Mouse (Mus musculus) left cerebral cortex, postnatal 10 days (tissue): ENCODE data around the gene Nup93. TPM values are rescaled to one million over a fixed set of nuclear protein-coding genes. Genes with fewer than 3 reads are reported as not detected.

ENCODE experiments used
- DNase-seq, 2 experiments: peaks; one replicate each; pipeline ENCODE4 v3.0.0; 2021 to 2022; ENCODE audit warnings: low spot score in 2 of 2, mixed read lengths in 1 of 2; ENCODE audit errors: extremely low spot score in 1 of 2
- intact Hi-C: fragments of 180-260 bp; cut with DNase I; formaldehyde crosslinking; loops from one replicate; pipeline ENCODE4 v1.15.1; 2025
- total RNA-seq, 2 experiments: library from RNA; stranded (reverse); gene quantifications; 2 replicates each; pipeline ENCODE4 v1.2.3; 2021

Gene Nup93
- total RNA-seq, 2 experiments from 2014 or later, result 49.1 to 51.0 TPM

- no peak for DNase-seq
- intact Hi-C loops, result no loop called here
These were observed 35.6 kb downstream of the Nup93 start for GRCm38 (mm10) chr8:94249836-94250435.

DNA sequence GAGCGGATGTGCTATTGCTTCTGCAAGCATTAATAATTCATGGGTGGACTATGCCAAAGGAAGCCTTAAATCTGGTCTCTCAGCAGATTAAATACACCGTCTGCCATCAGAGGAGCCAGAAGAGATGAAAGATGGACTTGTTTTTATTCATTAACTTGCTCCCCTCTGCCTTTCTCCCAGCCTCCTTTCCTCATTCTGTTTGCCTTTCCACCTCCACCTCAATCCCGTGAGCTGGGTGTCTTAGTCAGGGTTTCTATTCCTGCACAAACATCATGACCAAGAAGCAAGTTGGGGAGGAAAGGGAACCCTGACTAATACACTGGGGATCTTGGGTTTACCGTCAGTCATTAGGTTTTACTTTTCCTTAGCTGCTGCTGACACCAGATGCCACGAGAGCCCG is 44.5 kb downstream of the Nup93 start:
- no peak for DNase-seq
- intact Hi-C loops, result no loop called here

DNA sequence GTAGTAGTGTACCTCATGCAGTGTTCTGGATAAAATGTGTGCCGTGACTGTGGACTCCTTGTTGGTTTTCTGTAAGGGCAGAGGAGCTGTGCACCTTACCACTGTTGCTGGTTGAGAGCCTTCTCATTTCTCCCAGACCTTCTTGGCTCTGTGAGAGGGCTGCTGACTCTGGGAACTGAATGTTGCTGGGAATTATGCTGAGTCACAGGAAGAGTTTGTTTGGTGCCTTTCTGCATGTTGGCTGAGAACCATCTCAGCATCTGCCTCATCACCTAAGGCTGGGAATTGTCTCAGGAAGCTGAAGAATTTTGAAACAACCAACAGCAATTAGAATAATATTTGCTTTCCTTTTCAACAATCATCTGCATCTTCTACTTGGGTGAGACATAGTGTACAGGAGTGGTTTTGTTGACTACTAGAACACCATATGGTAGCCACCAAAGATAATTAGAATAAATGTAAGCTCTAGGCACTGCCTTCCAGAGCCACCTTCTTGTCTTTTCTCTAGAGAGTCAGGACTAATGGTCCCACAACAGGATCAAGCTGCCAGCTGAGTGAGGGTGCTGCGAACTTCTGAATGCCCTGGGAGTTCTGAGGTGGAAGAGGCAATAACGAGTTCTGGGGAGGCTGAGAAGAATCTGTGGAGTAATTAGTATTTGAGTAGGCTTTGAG is 48.4 kb downstream of the Nup93 start:
- intact Hi-C loops, result no loop called here
- DNase-seq, result no peak

DNA sequence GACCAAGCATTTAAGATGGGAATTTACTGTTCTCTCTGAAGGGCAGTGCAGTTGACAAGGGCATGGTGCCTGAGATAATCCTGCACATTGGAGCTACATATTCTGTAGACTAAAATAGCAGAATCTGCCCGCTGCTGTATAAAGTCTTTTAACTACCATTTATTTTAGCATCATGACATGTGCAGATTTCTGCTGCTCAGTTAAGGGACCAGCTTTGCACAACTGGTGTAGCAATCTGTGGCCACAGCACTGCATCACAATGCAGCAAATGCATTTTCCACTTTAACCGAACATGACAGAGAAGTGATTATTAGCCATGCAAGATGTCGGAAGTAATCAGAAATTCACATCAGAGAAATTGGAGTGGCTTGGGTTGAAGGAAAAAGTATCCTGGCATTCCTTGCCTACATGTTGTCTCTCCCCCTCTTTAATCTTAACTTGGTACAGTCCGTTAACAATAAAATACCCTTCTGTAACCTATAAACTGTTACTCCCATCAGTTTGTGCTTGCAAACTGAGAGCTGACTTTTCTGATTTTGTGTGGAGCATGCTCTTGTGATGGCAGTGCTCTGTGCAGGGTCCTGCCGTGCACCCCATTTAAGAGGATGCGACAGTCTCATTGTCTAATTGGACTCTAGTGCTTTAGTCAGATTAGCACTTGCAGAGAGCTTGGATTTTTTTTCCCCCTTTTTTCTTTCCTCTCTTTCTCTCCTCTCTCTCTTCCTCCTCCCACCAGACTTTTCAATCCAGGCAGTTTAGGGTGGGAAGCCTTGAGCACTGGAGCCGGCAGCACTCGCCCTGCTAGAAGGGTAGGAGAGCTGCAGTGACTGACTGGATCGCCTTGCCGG is 52.2 kb downstream of the Nup93 start:
- intact Hi-C loops, result no loop called here

DNA sequence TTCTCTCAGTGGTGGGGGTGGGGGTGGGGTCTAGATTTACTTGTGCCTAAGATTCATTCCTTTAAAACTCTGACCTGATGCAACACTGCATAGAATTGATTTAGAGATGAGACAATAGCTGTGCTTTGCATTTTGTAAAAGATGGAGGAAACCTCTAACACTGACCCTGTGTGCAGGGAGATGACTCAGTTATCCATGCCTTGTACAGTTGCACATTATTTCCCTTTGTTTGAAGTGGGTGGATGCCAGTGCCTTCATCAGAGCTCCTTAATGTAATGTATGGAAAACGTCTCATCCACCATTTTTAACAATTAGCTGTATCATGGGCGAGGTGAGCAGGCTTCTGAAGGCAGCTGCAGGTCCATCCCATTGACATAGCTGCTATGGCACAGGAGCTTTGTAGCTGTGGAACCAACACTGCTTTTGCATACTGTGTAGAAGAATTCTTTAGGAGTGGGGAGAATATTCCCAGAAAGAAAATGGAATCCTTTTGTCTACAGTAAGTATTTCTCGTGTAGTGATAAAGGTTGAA is 54.1 kb downstream of the Nup93 start:
- DNase-seq, result no peak
- intact Hi-C loops, result no loop called here

More for the DNA sequence above, 52.2 kb downstream of the Nup93 start:
- peak in 1 of 2 experiments; percentile 40 for DNase-seq

DNA sequence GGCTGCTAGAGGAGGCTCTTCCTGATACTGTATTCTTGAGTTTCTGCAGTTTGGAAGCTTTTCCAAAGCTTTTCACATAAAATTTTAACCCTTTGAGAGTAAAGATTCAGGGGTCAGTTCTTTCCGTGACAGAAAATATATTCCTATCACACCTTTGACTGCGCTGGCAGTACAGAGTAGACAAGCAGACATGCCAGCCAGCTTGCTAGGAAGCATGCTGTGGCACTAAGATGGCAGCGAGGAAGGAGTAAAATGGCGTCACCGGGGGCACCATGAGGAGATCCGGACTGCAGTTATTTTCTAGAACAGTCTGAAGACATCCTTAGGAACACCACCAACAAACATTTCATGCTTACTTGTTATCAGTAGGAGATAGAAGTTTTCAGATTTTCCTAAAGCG is 55.9 kb downstream of the Nup93 start:
- no peak for DNase-seq
- intact Hi-C loops, result loop anchor here (5.0 kb wide), 1 partner anchor 58 kb away; the partner anchor contains the start of gene Nup93

GRCm38 (mm10) chr8:94271102-94271501 is 56.7 kb downstream of the Nup93 start:
- DNase-seq, result no peak
- intact Hi-C loops, result loop anchor here (5.0 kb wide), 1 partner anchor 59 kb away; the partner anchor contains the start of gene Nup93

DNA sequence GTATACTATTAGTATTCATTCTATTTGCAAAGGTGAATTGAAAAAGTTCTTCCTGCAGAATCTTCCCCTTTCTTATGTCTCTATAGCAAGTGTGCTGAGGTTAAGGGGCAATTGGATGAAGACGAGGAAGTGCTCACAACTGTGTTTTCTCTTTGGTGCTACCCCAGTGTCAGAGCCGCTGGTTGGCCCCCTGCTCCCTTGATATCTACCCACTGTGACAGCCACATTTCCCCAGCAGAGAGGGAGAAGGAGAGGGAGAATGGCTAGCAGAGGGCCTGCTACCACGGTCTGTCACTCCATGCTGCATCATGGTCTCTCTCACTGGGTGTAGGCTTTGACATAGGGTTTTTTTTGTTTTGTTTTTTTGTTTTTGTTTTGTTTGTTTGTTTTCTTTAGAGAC is 58.2 kb downstream of the Nup93 start:
- intact Hi-C loops, result loop anchor here (5.0 kb wide), 1 partner anchor 60 kb away; the partner anchor contains the start of gene Nup93
- no peak for DNase-seq

DNA sequence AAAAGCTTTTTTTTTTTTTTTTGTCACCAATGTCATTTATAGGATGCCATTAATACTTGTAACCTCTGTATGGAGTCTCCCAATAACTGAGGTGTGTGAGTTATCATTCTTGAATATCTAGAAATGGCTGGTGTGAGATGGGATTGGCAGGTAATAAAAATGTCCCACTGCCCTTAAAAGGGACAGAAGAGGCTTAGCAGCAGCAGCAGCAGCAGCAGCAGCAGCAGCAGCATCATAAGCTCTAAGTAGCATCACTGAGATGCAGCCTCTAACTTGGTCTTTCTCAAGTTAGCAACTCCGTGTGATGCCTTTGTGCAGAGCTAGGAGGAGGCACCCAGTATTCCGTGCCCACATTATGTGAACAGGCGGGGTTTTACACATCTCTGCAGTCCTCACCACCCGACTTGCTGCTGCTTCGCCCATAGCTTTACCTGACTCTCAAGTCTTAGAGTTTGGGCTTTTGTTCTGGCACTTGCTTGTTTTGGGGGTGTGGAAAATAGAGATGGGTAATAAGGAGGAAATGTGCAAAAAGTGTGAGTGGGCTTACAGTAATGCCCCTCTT is 59.0 kb downstream of the Nup93 start:
- DNase-seq, result no peak
- intact Hi-C loops, result loop anchor here (5.0 kb wide), 1 partner anchor 61 kb away; the partner anchor contains the start of gene Nup93

DNA sequence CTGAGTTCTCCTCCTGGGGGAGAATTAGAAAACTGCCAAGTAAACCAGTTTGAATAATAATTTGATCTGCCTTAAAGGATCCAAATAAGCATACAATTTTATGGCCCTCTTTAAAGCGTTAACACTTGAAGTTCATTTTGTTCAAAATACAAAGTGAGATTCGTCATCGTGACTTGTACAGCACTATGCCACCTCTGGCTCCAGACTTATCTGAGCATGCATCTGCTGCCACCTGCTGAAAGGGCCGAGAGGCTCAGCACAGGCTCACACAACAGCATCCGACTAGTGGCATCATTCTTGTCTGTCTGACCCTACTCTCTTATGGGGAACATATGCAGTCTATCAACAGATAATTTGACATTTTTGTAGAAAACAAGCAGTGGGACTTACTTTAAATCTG is 59.7 kb downstream of the Nup93 start:
- DNase-seq, result no peak
- intact Hi-C loops, result loop anchor here (5.0 kb wide), 1 partner anchor 62 kb away; the partner anchor contains the start of gene Nup93

- intact Hi-C loops, result no loop called here
- no peak for DNase-seq
These were observed 63.9 kb downstream of the Nup93 start for GRCm38 (mm10) chr8:94278295-94278694.

DNA sequence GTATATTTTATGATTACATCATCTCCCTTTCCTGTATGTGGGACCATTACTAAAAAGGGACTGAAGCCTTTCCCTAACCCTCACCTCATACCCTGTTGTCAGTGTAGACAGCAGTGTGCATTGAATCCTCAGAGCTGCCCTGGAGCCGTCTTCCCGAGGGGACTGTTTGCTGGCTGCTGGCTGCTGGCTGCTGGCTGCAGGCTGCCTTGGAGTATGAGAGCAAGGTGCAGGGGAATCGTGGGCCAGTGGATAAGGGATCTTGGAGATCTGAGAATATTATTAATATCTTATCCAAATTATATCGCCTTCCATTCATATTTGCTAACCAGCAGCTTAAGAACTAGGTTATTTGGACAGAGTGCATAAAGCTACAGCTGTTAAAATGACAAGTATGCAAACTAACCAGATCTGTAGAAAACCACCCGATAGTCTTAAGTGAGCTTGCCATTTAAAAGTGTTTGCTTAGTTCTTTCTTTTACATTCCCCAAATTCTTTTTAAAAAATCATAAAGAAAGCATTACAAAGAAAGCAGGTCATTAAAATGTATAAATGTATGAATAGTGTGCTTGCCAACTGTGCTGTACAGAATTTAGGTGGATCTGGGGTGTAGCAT is 65.7 kb downstream of the Nup93 start:
- intact Hi-C loops, result no loop called here
- DNase-seq, result no peak

DNA sequence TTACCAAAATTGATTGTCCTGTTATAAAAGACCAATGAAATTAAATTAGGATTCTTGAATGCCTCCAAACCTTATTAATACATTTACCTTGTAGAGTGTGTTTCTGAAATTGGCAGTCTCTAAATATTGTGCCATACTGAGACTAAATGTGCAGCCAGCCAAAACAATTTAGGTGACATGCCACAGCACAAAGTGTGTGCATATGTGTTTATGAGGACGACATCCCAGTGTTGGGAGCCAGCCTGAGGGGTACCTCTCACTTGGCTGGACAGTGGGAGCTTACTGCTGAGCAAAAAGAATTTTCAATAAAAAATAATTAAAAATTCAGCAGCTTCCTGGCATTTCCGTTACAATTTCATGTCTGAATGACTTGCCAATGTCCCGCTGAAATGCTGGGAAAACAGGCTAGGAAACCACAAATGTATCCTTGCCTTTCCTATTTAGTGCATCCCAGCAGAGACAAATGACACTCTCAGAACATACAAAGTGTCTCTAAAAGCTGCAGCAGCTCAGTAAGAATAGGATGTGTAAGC is 68.2 kb downstream of the Nup93 start:
- intact Hi-C loops, result no loop called here
- no peak for DNase-seq

DNA sequence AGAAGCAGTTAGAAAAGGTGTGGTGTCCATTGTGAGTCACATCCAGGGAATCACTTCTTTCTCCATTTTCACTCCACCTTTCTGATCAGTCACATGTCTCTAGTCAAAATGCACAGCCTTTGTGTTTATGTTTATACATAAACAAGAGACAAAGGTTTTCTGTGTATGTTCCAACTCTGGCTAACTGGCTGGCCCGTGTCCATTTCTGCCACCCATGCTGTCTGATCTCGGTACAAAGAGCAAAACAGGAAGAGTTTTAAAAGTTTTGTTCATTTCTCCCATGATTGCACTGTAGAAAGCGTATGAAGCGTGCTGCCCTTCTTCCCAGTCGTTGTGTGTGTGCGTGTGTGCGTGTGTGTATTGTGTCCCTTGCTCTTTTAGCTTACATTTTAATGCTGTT is 69.8 kb downstream of the Nup93 start:
- no peak for DNase-seq
- intact Hi-C loops, result no loop called here

- intact Hi-C loops, result no loop called here
- DNase-seq, result no peak
These were observed 76.2 kb downstream of the Nup93 start for GRCm38 (mm10) chr8:94290606-94291005.

DNA sequence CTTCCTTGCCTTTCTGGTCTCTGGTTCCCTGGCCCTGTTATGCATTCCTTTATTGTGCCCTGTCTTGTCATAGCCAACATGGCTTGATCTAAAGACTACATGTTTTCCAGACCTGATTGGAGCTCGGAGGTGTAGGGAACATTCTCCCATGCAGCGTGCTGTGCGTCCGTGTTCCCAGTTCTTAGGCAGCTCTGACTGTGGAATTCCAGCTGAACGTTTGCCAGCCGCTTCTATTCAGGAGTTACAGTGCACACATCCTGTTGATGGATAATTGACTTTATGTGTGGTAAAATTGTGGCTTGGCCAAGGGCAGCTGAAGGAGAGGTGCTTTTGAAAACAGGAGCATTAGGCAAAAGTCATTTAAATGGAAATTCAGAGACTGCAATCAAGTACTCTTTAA is 77.7 kb downstream of the Nup93 start:
- intact Hi-C loops, result no loop called here
- DNase-seq, result peak in 1 of 2 experiments; percentile 39

DNA sequence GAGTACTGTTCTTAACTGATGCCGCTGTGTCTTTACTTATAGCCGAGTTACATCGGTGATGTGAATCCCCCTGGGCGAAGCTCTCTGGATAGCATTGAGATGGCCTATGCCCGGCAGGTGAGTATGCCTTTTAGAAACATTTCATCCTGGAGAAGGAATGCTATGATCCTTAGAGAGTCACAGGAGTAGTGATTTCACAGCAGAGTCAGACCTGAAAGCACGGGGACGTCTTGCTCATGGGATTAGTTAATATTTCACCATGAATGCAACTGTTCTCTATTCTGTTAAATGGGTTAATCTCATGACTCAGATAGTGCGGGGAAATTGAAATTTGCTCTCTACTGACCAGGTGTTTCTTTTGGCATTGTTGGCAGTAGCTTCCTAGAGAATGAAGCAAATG is 78.3 kb downstream of the Nup93 start:
- no peak for DNase-seq
- intact Hi-C loops, result no loop called here

GRCm38 (mm10) chr8:94295687-94296086 is 81.3 kb downstream of the Nup93 start:
- DNase-seq, result peak in 1 of 2 experiments; percentile 19
- intact Hi-C loops, result no loop called here
